Mouse (Mus musculus) E14TG2a.4 (cell line): ENCODE results near the gene H2al1j.

Experiments
- CTCF ChIP-seq: conservative IDR thresholded peaks from 2 replicates; pipeline ENCODE4 v1.5.1; 2014; ENCODE audit warnings: low read length
- POU5F1 ChIP-seq: IDR thresholded peaks from 2 replicates; pipeline ENCODE4 v1.6.1; 2014; ENCODE audit warnings: low read length, borderline replicate concordance

DNA sequence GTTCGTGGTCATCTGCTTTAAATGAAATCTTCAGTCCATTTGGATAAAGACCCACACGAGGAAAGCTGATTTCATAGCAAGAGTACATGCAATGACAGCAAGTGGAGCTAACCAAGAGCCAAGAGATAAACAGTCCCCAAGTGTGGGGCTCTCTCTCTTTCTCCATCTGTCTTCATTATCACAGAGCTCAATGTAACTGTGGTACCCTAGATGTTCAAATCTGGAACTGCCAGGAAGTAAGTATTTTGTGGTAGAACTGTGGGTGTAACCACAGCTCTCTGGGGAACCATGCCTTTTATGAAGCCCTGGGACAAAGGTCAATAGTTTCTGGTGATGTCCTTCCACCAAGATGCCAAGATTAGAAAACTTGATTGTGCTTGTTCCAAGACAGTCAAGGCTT is 46.9 kb upstream of the H2al1j start:
- TF ChIP-seq CTCF (no peak), POU5F1 (no peak)
